Mouse (Mus musculus) liver, embryonic 13.5 days (tissue): ENCODE results near the gene Olfr319. TPM values are rescaled to one million over a fixed set of nuclear protein-coding genes. Genes with fewer than 3 reads are reported as not detected.
"Not testable (repeated sequence)": the region's sequence is repeated elsewhere in the genome, so short reads cannot be mapped to it uniquely, and the experiment has no call there.

Source experiments
- ATAC-seq: fragments of 200-750 bp; cut with Nextera tagmentation; 2 replicates; pipeline ENCODE4 v1.8.0; 2017; ENCODE audit warnings: low read depth, mild to moderate bottlenecking, moderate number of reproducible peaks, moderate library complexity
- DNase-seq: peaks from one replicate; pipeline ENCODE4 v3.0.0; 2022
- H3K27ac ChIP-seq: fragments of 300-500 bp; sonication (generic); 2 replicates; pipeline ENCODE4 v1.5.1; 2015; ENCODE audit warnings: moderate library complexity, mild to moderate bottlenecking, inconsistent platforms
- H3K27me3 ChIP-seq: fragments of 300-500 bp; sonication (generic); 2 replicates; pipeline ENCODE4 v1.6.1; 2015; ENCODE audit warnings: mild to moderate bottlenecking, inconsistent platforms
- H3K36me3 ChIP-seq: fragments of 300-500 bp; sonication (generic); 2 replicates; pipeline ENCODE4 v1.6.1; 2015; ENCODE audit warnings: mild to moderate bottlenecking, inconsistent platforms
- H3K4me1 ChIP-seq: fragments of 300-500 bp; sonication (generic); replicated peaks from 2 replicates; pipeline ENCODE4 v1.6.1; 2015; ENCODE audit warnings: inconsistent platforms
- H3K4me2 ChIP-seq: fragments of 300-500 bp; sonication (generic); 2 replicates; pipeline ENCODE4 v1.6.1; 2015; ENCODE audit warnings: inconsistent platforms, mild to moderate bottlenecking, moderate library complexity
- H3K4me3 ChIP-seq: fragments of 300-500 bp; sonication (generic); replicated peaks from 2 replicates; pipeline ENCODE4 v1.5.1; 2015; ENCODE audit warnings: mild to moderate bottlenecking, inconsistent platforms
- H3K9ac ChIP-seq: fragments of 300-500 bp; sonication (generic); 2 replicates; pipeline ENCODE4 v1.6.1; 2015; ENCODE audit warnings: mild to moderate bottlenecking, inconsistent platforms
- H3K9me3 ChIP-seq: fragments of 300-500 bp; sonication (generic); replicated peaks from 2 replicates; pipeline ENCODE4 v1.6.1; 2016; ENCODE audit warnings: inconsistent platforms
- WGBS: fragments of 180-500 bp; shearing (Covaris S2); methylation state at CpG from one replicate; pipeline ENCODE4 v1.1.7; 2015; ENCODE audit not compliant: insufficient replicate concordance; 5-methylcytosine and 5-hydroxymethylcytosine counted together
- polyA plus RNA-seq: library from polyadenylated mRNA; unstranded; fragments of >200 nt; fragmentation: Nextera tagmentation; extraction: Ambion mirVana; gene quantifications from 2 replicates; pipeline ENCODE4 v1.2.1, GENCODE M21; 2015

Gene Olfr319
- not detected in 2 replicates for polyA plus RNA-seq

GRCm38 (mm10) chr11:58698862-58699261, at the start of gene Olfr319:
Gene Olfr319 (plus strand): TSS chr11:58699162.
- no peaks in the 10 kb centered on the region for H3K4me1 ChIP-seq
- no peak within 1 kb of the TSS for H3K4me3 ChIP-seq
- H3K9ac ChIP-seq = no peak within 1 kb of the TSS
- peaks cover 9% of the 10 kb centered on the region; the same call in 1 of the 2 replicates for H3K9me3 ChIP-seq
- ATAC-seq (no peak), DNase-seq (no peak)
- WGBS = 63% methylated on average over 3 of the region's 3 CpGs
- no peak within 1 kb of the TSS for H3K27ac ChIP-seq
- H3K36me3 ChIP-seq = no peaks in the 10 kb centered on the region
- no peaks in the 10 kb centered on the region for H3K27me3 ChIP-seq
- no peak within 1 kb of the TSS for H3K4me2 ChIP-seq

GRCm38 (mm10) chr11:58655151-58655550, 43.8 kb upstream of the Olfr319 start:
- 75% methylated on average over 3 of the region's 3 CpGs for WGBS
- no peak overlapping the region for H3K9ac ChIP-seq
- no peak overlapping the region for H3K4me3 ChIP-seq
- no peak for DNase-seq
- no peaks in the 10 kb centered on the region for H3K9me3 ChIP-seq
- H3K4me2 ChIP-seq = no peak overlapping the region
- peaks cover 28% of the 10 kb centered on the region for H3K36me3 ChIP-seq
- H3K4me1 ChIP-seq = no peaks in the 10 kb centered on the region
- ATAC-seq = no peak
- H3K27me3 ChIP-seq = no peaks in the 10 kb centered on the region
- H3K27ac ChIP-seq = no peak overlapping the region

- Histone ChIP-seq H3K9ac (no peak within 1 kb of the TSS), H3K36me3 (no peaks in the 10 kb centered on the region), H3K9me3 (no peaks in the 10 kb centered on the region), H3K4me2 (no peak within 1 kb of the TSS), H3K27ac (no peak within 1 kb of the TSS), H3K4me3 (no peak within 1 kb of the TSS), H3K4me1 (no peaks in the 10 kb centered on the region), H3K27me3 (no peaks in the 10 kb centered on the region)
- DNase-seq (no peak), ATAC-seq (no peak)
- 70% methylated on average over 4 of the region's 4 CpGs for WGBS
Observed at GRCm38 (mm10) chr11:58658596-58658995, 40.4 kb upstream of the Olfr319 start, which contains the start of gene Olfr322. Gene Olfr322 (plus strand): TSS chr11:58658782.

GRCm38 (mm10) chr11:58669252-58669651, 29.7 kb upstream of the Olfr319 start:
- Histone ChIP-seq H3K4me2 (no peak overlapping the region), H3K4me1 (no peaks in the 10 kb centered on the region), H3K36me3 (no peaks in the 10 kb centered on the region), H3K9me3 (no peaks in the 10 kb centered on the region), H3K9ac (no peak overlapping the region), H3K27ac (no peak overlapping the region), H3K4me3 (no peak overlapping the region), H3K27me3 (no peaks in the 10 kb centered on the region)
- ATAC-seq (no peak), DNase-seq (no peak)

- no peak overlapping the region for H3K4me3 ChIP-seq
- H3K9ac ChIP-seq = no peak overlapping the region
- no peak overlapping the region for H3K27ac ChIP-seq
- no peak for ATAC-seq
- no peaks in the 10 kb centered on the region for H3K27me3 ChIP-seq
- 40% methylated on average over 4 of the region's 4 CpGs for WGBS
- DNase-seq = no peak
- H3K36me3 ChIP-seq = no peaks in the 10 kb centered on the region
- no peaks in the 10 kb centered on the region for H3K4me1 ChIP-seq
- no peak overlapping the region for H3K4me2 ChIP-seq
- H3K9me3 ChIP-seq = no peaks in the 10 kb centered on the region
Observed at GRCm38 (mm10) chr11:58671825-58672224, 27.1 kb upstream of the Olfr319 start.

- Histone ChIP-seq H3K9me3 (no peaks in the 10 kb centered on the region), H3K4me3 (no peak within 1 kb of the TSS), H3K9ac (no peak within 1 kb of the TSS), H3K4me1 (no peaks in the 10 kb centered on the region), H3K27me3 (no peaks in the 10 kb centered on the region), H3K27ac (no peak within 1 kb of the TSS), H3K4me2 (no peak within 1 kb of the TSS), H3K36me3 (no peaks in the 10 kb centered on the region)
- 55% methylated on average over 1 of the region's 1 CpGs for WGBS
- DNase-seq = no peak
- ATAC-seq = no peak
Observed at GRCm38 (mm10) chr11:58680799-58681198, 18.2 kb upstream of the Olfr319 start, which contains the start of gene Olfr320. Gene Olfr320 (plus strand): TSS chr11:58681099.

GRCm38 (mm10) chr11:58709086-58709485, 10.1 kb downstream of the Olfr319 start:
- 62% methylated on average over 11 of the region's 11 CpGs for WGBS
- Histone ChIP-seq H3K9me3 (no peaks in the 10 kb centered on the region), H3K4me3 (no peak overlapping the region), H3K27me3 (no peaks in the 10 kb centered on the region), H3K9ac (no peak overlapping the region), H3K4me2 (no peak overlapping the region), H3K4me1 (no peaks in the 10 kb centered on the region), H3K27ac (no peak overlapping the region), H3K36me3 (no peaks in the 10 kb centered on the region)
- ATAC-seq = no peak
- DNase-seq = no peak

- H3K27me3 ChIP-seq, H3K4me1 ChIP-seq, ATAC-seq, H3K4me3 ChIP-seq, H3K4me2 ChIP-seq, H3K9me3 ChIP-seq, H3K9ac ChIP-seq, H3K27ac ChIP-seq, DNase-seq, H3K36me3 ChIP-seq: not testable (repeated sequence)
- WGBS = 75% methylated on average over 7 of the region's 7 CpGs
Observed at GRCm38 (mm10) chr11:58717723-58718122, 18.8 kb downstream of the Olfr319 start.

GRCm38 (mm10) chr11:58719701-58720100, 20.7 kb downstream of the Olfr319 start:
- Histone ChIP-seq H3K9me3 (no peaks in the 10 kb centered on the region), H3K4me1 (no peaks in the 10 kb centered on the region), H3K27ac (no peak overlapping the region), H3K4me3 (no peak overlapping the region), H3K27me3 (no peaks in the 10 kb centered on the region), H3K9ac (no peak overlapping the region), H3K4me2 (no peak overlapping the region), H3K36me3 (no peaks in the 10 kb centered on the region)
- ATAC-seq (no peak), DNase-seq (no peak)
- WGBS = 71% methylated on average over 4 of the region's 4 CpGs

- no peak within 1 kb of the TSS for H3K4me2 ChIP-seq
- no peak for ATAC-seq
- H3K36me3 ChIP-seq = no peaks in the 10 kb centered on the region
- H3K27me3 ChIP-seq = no peaks in the 10 kb centered on the region
- no peaks in the 10 kb centered on the region for H3K9me3 ChIP-seq
- H3K4me1 ChIP-seq = no peaks in the 10 kb centered on the region
- H3K4me3 ChIP-seq = no peak within 1 kb of the TSS
- H3K27ac ChIP-seq = no peak within 1 kb of the TSS
- H3K9ac ChIP-seq = no peak within 1 kb of the TSS
- DNase-seq = no peak
Observed at GRCm38 (mm10) chr11:58723914-58724313, 25.0 kb downstream of the Olfr319 start, which contains the start of gene Olfr318. Gene Olfr318 (minus strand): TSS chr11:58724014.

GRCm38 (mm10) chr11:58727896-58728650, 29.1 kb downstream of the Olfr319 start:
- H3K36me3 ChIP-seq, H3K27me3 ChIP-seq, H3K27ac ChIP-seq, DNase-seq, ATAC-seq, H3K9ac ChIP-seq, H3K4me2 ChIP-seq, H3K9me3 ChIP-seq, H3K4me3 ChIP-seq, H3K4me1 ChIP-seq: not testable (repeated sequence)
- 64% methylated on average over 6 of the region's 6 CpGs for WGBS

GRCm38 (mm10) chr11:58733372-58733771, 34.4 kb downstream of the Olfr319 start:
- DNase-seq = no peak
- Histone ChIP-seq H3K4me2 (no peak overlapping the region), H3K4me1 (no peaks in the 10 kb centered on the region), H3K9ac (no peak overlapping the region), H3K4me3 (no peak overlapping the region), H3K36me3 (no peaks in the 10 kb centered on the region), H3K9me3 (no peaks in the 10 kb centered on the region), H3K27me3 (no peaks in the 10 kb centered on the region), H3K27ac (no peak overlapping the region)
- WGBS = 51% methylated on average over 3 of the region's 3 CpGs
- no peak for ATAC-seq
